Mouse (Mus musculus) neural tube, embryonic 10.5 days (tissue): ENCODE measurements around the gene Klri2.
"Not testable (repeated sequence)": the region's sequence is repeated elsewhere in the genome, so short reads cannot be mapped to it uniquely, and the experiment has no call there.

Source experiments
- DNase-seq: peaks from one replicate; pipeline ENCODE4 v3.0.0-alpha.2; 2017; ENCODE audit warnings: low spot score; ENCODE audit errors: extremely low spot score

Klri2 gene

GRCm38 (mm10) chr6:129740069-129740721, at the start of gene Klri2:
Gene Klri2 (minus strand): TSS chr6:129740484.
- DNase-seq, result no peak

GRCm38 (mm10) chr6:129784170-129784569, 43.9 kb upstream of the Klri2 start, which contains the start of gene Gm156:
Gene Gm156 (minus strand): TSS chr6:129784270.
- DNase-seq, result not testable (repeated sequence)

GRCm38 (mm10) chr6:129747654-129748032, 7.4 kb upstream of the Klri2 start:
- DNase-seq, result no peak

- DNase-seq, result no peak
Observed at GRCm38 (mm10) chr6:129747016-129747653, 6.9 kb upstream of the Klri2 start.

GRCm38 (mm10) chr6:129746151-129746550, 5.9 kb upstream of the Klri2 start:
- DNase-seq, result no peak

- no peak for DNase-seq
Observed at GRCm38 (mm10) chr6:129736414-129736813, 3.9 kb downstream of the Klri2 start.

GRCm38 (mm10) chr6:129727237-129727636, 13.0 kb downstream of the Klri2 start:
- no peak for DNase-seq

GRCm38 (mm10) chr6:129721390-129721789, 18.9 kb downstream of the Klri2 start:
- no peak for DNase-seq

- DNase-seq, result no peak
Observed at GRCm38 (mm10) chr6:129720487-129720886, 19.8 kb downstream of the Klri2 start.

GRCm38 (mm10) chr6:129717032-129717431, 23.3 kb downstream of the Klri2 start, which contains the start of gene Klri1:
Gene Klri1 (minus strand): TSS chr6:129717132.
- no peak for DNase-seq

GRCm38 (mm10) chr6:129713566-129713965, 26.7 kb downstream of the Klri2 start:
- DNase-seq, result no peak

- not testable (repeated sequence) for DNase-seq
Observed at GRCm38 (mm10) chr6:129691436-129691835, 48.8 kb downstream of the Klri2 start.

GRCm38 (mm10) chr6:129680379-129680778, 59.9 kb downstream of the Klri2 start:
- DNase-seq, result no peak
